Mouse (Mus musculus) forebrain, embryonic 15.5 days (tissue): ENCODE data around the gene Morn2. TPM values are rescaled to one million over a fixed set of nuclear protein-coding genes. Genes with fewer than 3 reads are reported as not detected.

Experiments
- ATAC-seq: fragments of 200-750 bp; cut with Nextera tagmentation; replicated peaks from 2 replicates; pipeline ENCODE4 v1.8.0; 2017; ENCODE audit warnings: mild to moderate bottlenecking, moderate TSS enrichment, moderate library complexity
- H3K27ac ChIP-seq: fragments of 300-500 bp; sonication (generic); replicated peaks from 2 replicates; pipeline ENCODE4 v1.5.1; 2015; ENCODE audit warnings: mild to moderate bottlenecking, inconsistent platforms
- H3K27me3 ChIP-seq: fragments of 300-500 bp; sonication (generic); 2 replicates; pipeline ENCODE4 v1.6.1; 2015; ENCODE audit warnings: inconsistent platforms
- H3K36me3 ChIP-seq: fragments of 300-500 bp; sonication (generic); 2 replicates; pipeline ENCODE4 v1.6.1; 2015; ENCODE audit warnings: mild to moderate bottlenecking, inconsistent platforms
- H3K4me1 ChIP-seq: fragments of 300-500 bp; sonication (generic); 2 replicates; pipeline ENCODE4 v1.6.1; 2015; ENCODE audit warnings: inconsistent platforms
- H3K4me2 ChIP-seq: fragments of 300-500 bp; sonication (generic); replicated peaks from 2 replicates; pipeline ENCODE4 v1.6.1; 2015; ENCODE audit warnings: mild to moderate bottlenecking, inconsistent platforms
- H3K4me3 ChIP-seq: fragments of 300-500 bp; sonication (generic); 2 replicates; pipeline ENCODE4 v1.5.1; 2015; ENCODE audit warnings: mild to moderate bottlenecking, inconsistent platforms
- H3K9ac ChIP-seq: fragments of 300-500 bp; sonication (generic); replicated peaks from 2 replicates; pipeline ENCODE4 v1.6.1; 2015; ENCODE audit warnings: mild to moderate bottlenecking, inconsistent platforms
- H3K9me3 ChIP-seq: fragments of 300-500 bp; sonication (generic); 2 replicates; pipeline ENCODE4 v1.6.1; 2016; ENCODE audit warnings: inconsistent platforms
- WGBS: fragments of 180-500 bp; shearing (Covaris S2); methylation state at CpG from one replicate; pipeline ENCODE4 v1.1.7; 2015; ENCODE audit warnings: mixed read lengths; 5-methylcytosine and 5-hydroxymethylcytosine counted together
- polyA plus RNA-seq: library from polyadenylated mRNA; unstranded; fragments of >200 nt; fragmentation: Nextera tagmentation; extraction: Ambion mirVana; gene quantifications from 2 replicates; pipeline ENCODE4 v1.2.1, GENCODE M21; 2015

Gene Morn2
- polyA plus RNA-seq, 1 experiment from 2014 or later = 47.7 TPM

GRCm38 (mm10) chr17:80326431-80326830, 36.4 kb downstream of the Morn2 start:
- H3K4me1 ChIP-seq = no peaks in the 10 kb centered on the region
- H3K27me3 ChIP-seq = no peaks in the 10 kb centered on the region
- ATAC-seq = no peak
- no peaks in the 10 kb centered on the region for H3K36me3 ChIP-seq
- whole genome bisulfite sequencing = 71% methylated on average over 3 of the region's 3 CpGs
- no peaks in the 10 kb centered on the region for H3K9me3 ChIP-seq
- H3K4me3 ChIP-seq = no peak overlapping the region
- H3K27ac ChIP-seq = no peak overlapping the region
- no peak overlapping the region for H3K4me2 ChIP-seq
- no peak overlapping the region for H3K9ac ChIP-seq

- Histone ChIP-seq H3K9me3 (no peaks in the 10 kb centered on the region), H3K27ac (no peak overlapping the region), H3K4me2 (no peak overlapping the region), H3K4me1 (no peaks in the 10 kb centered on the region), H3K4me3 (no peak overlapping the region), H3K36me3 (no peaks in the 10 kb centered on the region), H3K9ac (no peak overlapping the region), H3K27me3 (no peaks in the 10 kb centered on the region)
- WGBS = 76% methylated on average over 2 of the region's 2 CpGs
- no peak for ATAC-seq
Observed at GRCm38 (mm10) chr17:80332386-80332785, 42.4 kb downstream of the Morn2 start.

- no peak overlapping the region for H3K4me2 ChIP-seq
- no peak overlapping the region for H3K9ac ChIP-seq
- no peak overlapping the region for H3K4me3 ChIP-seq
- H3K36me3 ChIP-seq = no peaks in the 10 kb centered on the region
- H3K4me1 ChIP-seq = no peaks in the 10 kb centered on the region
- no peaks in the 10 kb centered on the region for H3K9me3 ChIP-seq
- no peak overlapping the region for H3K27ac ChIP-seq
- no peaks in the 10 kb centered on the region for H3K27me3 ChIP-seq
- no peak for ATAC-seq
- WGBS = 84% methylated on average over 4 of the region's 4 CpGs
Observed at GRCm38 (mm10) chr17:80345277-80345676, 55.3 kb downstream of the Morn2 start.

- Histone ChIP-seq H3K9ac (no peak overlapping the region), H3K27ac (no peak overlapping the region), H3K9me3 (no peaks in the 10 kb centered on the region), H3K4me1 (no peaks in the 10 kb centered on the region), H3K27me3 (no peaks in the 10 kb centered on the region), H3K36me3 (no peaks in the 10 kb centered on the region), H3K4me2 (no peak overlapping the region), H3K4me3 (no peak overlapping the region)
- WGBS = 23% methylated on average over 11 of the region's 11 CpGs
- no peak for ATAC-seq
Observed at GRCm38 (mm10) chr17:80346591-80347125, 56.7 kb downstream of the Morn2 start.

Other genes starting within 250 kb of the Morn2 start
- 84.5 and 87.9 TPM in 2 replicates for gene Hnrnpll, start 227.9 kb upstream of the Morn2 start, polyA plus RNA-seq
- gene Galm, start 162.7 kb upstream of the Morn2 start, polyA plus RNA-seq = 2.0 and 2.4 TPM in 2 replicates
- 583 TPM in 2 replicates for gene Srsf7, start 82.9 kb upstream of the Morn2 start, polyA plus RNA-seq
- gene Ttc39d, start 82.7 kb upstream of the Morn2 start, polyA plus RNA-seq = 0.14 TPM in 1 of 2 replicates, not detected in the other
- 24.9 and 25.8 TPM in 2 replicates for gene Gemin6, start 65.8 kb upstream of the Morn2 start, polyA plus RNA-seq
- gene Dhx57, start 273 bp downstream of the Morn2 start, polyA plus RNA-seq = 47.9 and 48.8 TPM in 2 replicates
- 1.0 and 1.1 TPM in 2 replicates for gene Arhgef33, start 17.2 kb downstream of the Morn2 start, polyA plus RNA-seq
- 2.3 and 2.8 TPM in 2 replicates for gene Gm10190, start 83.3 kb downstream of the Morn2 start, polyA plus RNA-seq
- 7.2 and 7.5 TPM in 2 replicates for gene Sos1, start 190.2 kb downstream of the Morn2 start, polyA plus RNA-seq